Mouse (Mus musculus) stomach, postnatal 0 days (tissue): ENCODE results near the gene Nrp2.

Experiments used
- CTCF ChIP-seq: IDR thresholded peaks from 2 replicates; pipeline ENCODE4 v1.5.1; 2016; ENCODE audit warnings: antibody characterized with exemption, low read depth, mild to moderate bottlenecking, moderate library complexity
- EP300 ChIP-seq: optimal IDR thresholded peaks from 2 replicates; pipeline ENCODE3; 2016; ENCODE audit warnings: antibody characterized with exemption

DNA sequence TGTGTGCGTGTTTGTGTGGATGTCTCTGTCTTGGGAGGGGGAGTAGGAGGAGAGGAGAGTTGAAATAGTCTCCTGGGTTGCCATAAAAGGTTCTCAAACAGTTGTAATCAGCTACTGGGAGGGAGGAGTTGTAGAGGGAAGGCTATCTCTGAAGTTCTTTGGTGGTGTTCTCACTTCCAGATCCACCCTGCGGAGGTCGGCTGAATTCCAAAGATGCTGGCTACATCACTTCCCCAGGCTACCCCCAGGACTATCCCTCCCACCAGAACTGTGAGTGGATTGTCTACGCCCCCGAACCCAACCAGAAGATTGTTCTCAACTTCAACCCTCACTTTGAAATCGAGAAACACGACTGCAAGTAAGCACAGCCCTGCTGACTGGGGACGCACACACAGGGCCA is 15.7 kb downstream of the Nrp2 start:
- TF ChIP-seq CTCF (no peak), EP300 (no peak)
